Mouse (Mus musculus): Measurements from ENCODE around the gene Gm10486.
"Not testable (repeated sequence)": the region's sequence is repeated elsewhere in the genome, so short reads cannot be mapped to it uniquely, and the experiment has no call there.

Gm10486 gene

DNA sequence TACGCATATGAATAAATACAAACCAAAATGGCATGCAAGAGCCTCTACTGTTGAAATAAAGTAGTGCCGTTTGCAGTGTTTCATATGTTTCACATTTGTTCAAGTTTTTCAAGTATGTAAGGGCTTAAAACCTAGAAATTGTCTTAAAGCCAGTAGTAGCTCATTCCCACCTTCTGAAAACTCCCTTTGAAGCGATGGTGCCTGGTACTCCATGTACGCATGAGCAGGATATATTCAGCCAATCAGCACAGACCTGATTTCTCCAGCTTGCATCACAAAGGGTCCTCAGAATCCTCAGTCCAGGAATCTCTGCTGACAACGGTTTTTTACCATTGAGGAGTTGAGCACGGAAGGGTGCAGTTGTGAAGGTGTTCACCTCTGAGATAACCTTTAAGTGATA lies at the start of gene Gm10486:
Gm10486 (plus strand) TSS at position 301 of the 400 bp plus-strand sequence.
- DNase-seq, result not testable (repeated sequence)
